Mouse (Mus musculus) hindbrain, embryonic 14.5 days (tissue): Measurements from ENCODE around the gene Morc2a. TPM values are rescaled to one million over a fixed set of nuclear protein-coding genes. Genes with fewer than 3 reads are reported as not detected.
"Not testable (repeated sequence)": the region's sequence is repeated elsewhere in the genome, so short reads cannot be mapped to it uniquely, and the experiment has no call there.

Source experiments
- ATAC-seq: fragments of 200-750 bp; cut with Nextera tagmentation; 2 replicates; pipeline ENCODE4 v1.8.0; 2017; ENCODE audit warnings: moderate number of reproducible peaks, mild to moderate bottlenecking, moderate TSS enrichment, moderate library complexity; ENCODE audit not compliant: low FRiP score
- DNase-seq: peaks from one replicate; pipeline ENCODE4 v3.0.0-alpha.2; 2015; ENCODE audit warnings: low spot score
- H3K27ac ChIP-seq: fragments of 300-500 bp; sonication (generic); 2 replicates; pipeline ENCODE4 v1.5.1; 2014; ENCODE audit warnings: mild to moderate bottlenecking, moderate library complexity
- H3K27me3 ChIP-seq: fragments of 300-500 bp; sonication (generic); 2 replicates; pipeline ENCODE4 v1.6.1; 2014; ENCODE audit warnings: mild to moderate bottlenecking, low read length, mixed read lengths; ENCODE audit not compliant: control insufficient read depth, insufficient read depth
- H3K36me3 ChIP-seq: fragments of 300-500 bp; sonication (generic); replicated peaks from 2 replicates; pipeline ENCODE4 v1.6.1; 2014; ENCODE audit not compliant: control insufficient read depth, insufficient read depth
- H3K4me1 ChIP-seq: fragments of 300-500 bp; sonication (generic); replicated peaks from 2 replicates; pipeline ENCODE4 v1.6.1; 2014; ENCODE audit warnings: antibody characterized with exemption, low read length, mixed read lengths; ENCODE audit not compliant: control insufficient read depth, insufficient read depth
- H3K4me2 ChIP-seq: fragments of 300-500 bp; sonication (generic); replicated peaks from 2 replicates; pipeline ENCODE4 v1.6.1; 2014; ENCODE audit warnings: mild to moderate bottlenecking, moderate library complexity
- H3K4me3 ChIP-seq: fragments of 300-500 bp; sonication (generic); replicated peaks from 2 replicates; pipeline ENCODE4 v1.5.1; 2014; ENCODE audit warnings: mild to moderate bottlenecking, low read length
- H3K9ac ChIP-seq: fragments of 300-500 bp; sonication (generic); 2 replicates; pipeline ENCODE4 v1.6.1; 2014
- H3K9me3 ChIP-seq: fragments of 300-500 bp; sonication (generic); 2 replicates; pipeline ENCODE4 v1.6.1; 2016; ENCODE audit warnings: low read length; ENCODE audit not compliant: control insufficient read depth
- WGBS: fragments of 180-500 bp; shearing (Covaris S2); extraction: QIAGEN DNeasy Blood & Tissue Kit; methylation state at CpG from one replicate; pipeline ENCODE4 v1.1.7; 2014; 5-methylcytosine and 5-hydroxymethylcytosine counted together
- polyA plus RNA-seq: library from polyadenylated mRNA; unstranded; fragments of >200 nt; fragmentation: Nextera tagmentation; extraction: Ambion mirVana; gene quantifications from 2 replicates; pipeline ENCODE4 v1.2.1, GENCODE M21; 2014

Morc2a gene
- polyA plus RNA-seq, result 28.5 and 28.7 TPM in 2 replicates

GRCm38 (mm10) chr11:3648964-3649841, at the start of gene Morc2a:
Morc2a (plus strand) TSS chr11:3649191.
- no peaks in the 10 kb centered on the region for H3K27me3 ChIP-seq
- peaks cover 34% of the 10 kb centered on the region for H3K4me1 ChIP-seq
- DNase-seq (peak; percentile 95), ATAC-seq (peak; percentile 98)
- 2% methylated on average over 78 of the region's 81 CpGs for WGBS
- peaks cover 40% of the 10 kb centered on the region for H3K36me3 ChIP-seq
- H3K27ac ChIP-seq, result peak within 1 kb of the TSS; percentile 95
- peaks cover 26% of the 10 kb centered on the region; the same call in 1 of the 2 replicates for H3K9me3 ChIP-seq
- peak within 1 kb of the TSS; percentile 88 for H3K4me3 ChIP-seq
- peak within 1 kb of the TSS; percentile 74 for H3K4me2 ChIP-seq
- H3K9ac ChIP-seq, result peak within 1 kb of the TSS; percentile 96

- H3K4me2 ChIP-seq, H3K4me1 ChIP-seq, H3K27ac ChIP-seq, H3K27me3 ChIP-seq, ATAC-seq, H3K9ac ChIP-seq, DNase-seq, H3K36me3 ChIP-seq, H3K9me3 ChIP-seq, H3K4me3 ChIP-seq: not testable (repeated sequence)
- 74% methylated on average over 1 of the region's 1 CpGs for WGBS
Measured at GRCm38 (mm10) chr11:3601966-3602365, 47.0 kb upstream of the Morc2a start.

- H3K4me2 ChIP-seq, H3K9me3 ChIP-seq, H3K4me1 ChIP-seq, H3K27me3 ChIP-seq, DNase-seq, ATAC-seq, H3K36me3 ChIP-seq, H3K27ac ChIP-seq, H3K9ac ChIP-seq, H3K4me3 ChIP-seq: not testable (repeated sequence)
- WGBS, result 63% methylated on average over 2 of the region's 2 CpGs
Measured at GRCm38 (mm10) chr11:3602687-3603086, 46.3 kb upstream of the Morc2a start.

GRCm38 (mm10) chr11:3606456-3606855, 42.5 kb upstream of the Morc2a start:
- DNase-seq (no peak), ATAC-seq (no peak)
- Histone ChIP-seq H3K9me3 (no peaks in the 10 kb centered on the region), H3K4me2 (no peak overlapping the region), H3K4me3 (no peak overlapping the region), H3K36me3 (no peaks in the 10 kb centered on the region), H3K27ac (no peak overlapping the region), H3K27me3 (no peaks in the 10 kb centered on the region), H3K9ac (no peak overlapping the region), H3K4me1 (no peaks in the 10 kb centered on the region)
- WGBS, result 83% methylated on average over 5 of the region's 5 CpGs

- no peaks in the 10 kb centered on the region for H3K27me3 ChIP-seq
- DNase-seq (no peak), ATAC-seq (no peak)
- WGBS, result 87% methylated on average over 4 of the region's 4 CpGs
- H3K9ac ChIP-seq, result no peak overlapping the region
- no peak overlapping the region for H3K4me2 ChIP-seq
- no peak overlapping the region for H3K4me3 ChIP-seq
- no peaks in the 10 kb centered on the region for H3K9me3 ChIP-seq
- H3K27ac ChIP-seq, result no peak overlapping the region
- H3K4me1 ChIP-seq, result no peaks in the 10 kb centered on the region
- H3K36me3 ChIP-seq, result no peaks in the 10 kb centered on the region
Measured at GRCm38 (mm10) chr11:3615576-3615975, 33.4 kb upstream of the Morc2a start.

- Histone ChIP-seq H3K4me1 (no peaks in the 10 kb centered on the region), H3K27ac (no peak overlapping the region), H3K9ac (no peak overlapping the region), H3K4me2 (no peak overlapping the region), H3K4me3 (no peak overlapping the region), H3K9me3 (peaks cover 6% of the 10 kb centered on the region; the same call in 1 of the 2 replicates), H3K36me3 (no peaks in the 10 kb centered on the region), H3K27me3 (peaks cover 5% of the 10 kb centered on the region; the same call in 1 of the 2 replicates)
- WGBS, result 82% methylated on average over 5 of the region's 5 CpGs
- ATAC-seq (no peak), DNase-seq (no peak)
Measured at GRCm38 (mm10) chr11:3622826-3623225, 26.2 kb upstream of the Morc2a start.

GRCm38 (mm10) chr11:3624391-3625027, 24.5 kb upstream of the Morc2a start:
- Histone ChIP-seq H3K9me3 (peaks cover 6% of the 10 kb centered on the region; the same call in 1 of the 2 replicates), H3K4me2 (no peak overlapping the region), H3K4me1 (0 out of 2 replicates have a peak, but pooled peaks cover 7% of the 10 kb centered on the region), H3K36me3 (no peaks in the 10 kb centered on the region), H3K27ac (no peak overlapping the region), H3K4me3 (no peak overlapping the region), H3K9ac (no peak overlapping the region), H3K27me3 (peaks cover 14% of the 10 kb centered on the region)
- DNase-seq (no peak), ATAC-seq (no peak)
- 84% methylated on average over 4 of the region's 4 CpGs for WGBS

GRCm38 (mm10) chr11:3628999-3629491, 19.9 kb upstream of the Morc2a start:
- Histone ChIP-seq H3K4me3 (peak overlapping the region; percentile 39), H3K4me2 (peak overlapping the region; percentile 88), H3K4me1 (0 out of 2 replicates have a peak, but pooled peaks cover 7% of the 10 kb centered on the region), H3K9ac (peak overlapping the region; percentile 57), H3K9me3 (peaks cover 6% of the 10 kb centered on the region; the same call in 1 of the 2 replicates), H3K36me3 (no peaks in the 10 kb centered on the region), H3K27me3 (peaks cover 16% of the 10 kb centered on the region), H3K27ac (no peak overlapping the region)
- no peak for DNase-seq
- ATAC-seq, result no peak
- 2% methylated on average over 32 of the region's 32 CpGs for WGBS

- H3K4me3 ChIP-seq, ATAC-seq, H3K9ac ChIP-seq, H3K27ac ChIP-seq, H3K4me2 ChIP-seq, H3K9me3 ChIP-seq, DNase-seq, H3K4me1 ChIP-seq, H3K36me3 ChIP-seq, H3K27me3 ChIP-seq: not testable (repeated sequence)
- WGBS, result 90% methylated on average over 8 of the region's 8 CpGs
Measured at GRCm38 (mm10) chr11:3633269-3633668, 15.7 kb upstream of the Morc2a start.
